Mouse (Mus musculus) heart, adult 2 months (tissue): Measurements from ENCODE around the gene Arhgap25. TPM values are rescaled to one million over a fixed set of nuclear protein-coding genes. Genes with fewer than 3 reads are reported as not detected.

Experiments used
- DNase-seq, 2 experiments: peaks; one replicate each; pipeline ENCODE4 v3.0.0; 2021
- H3K27ac ChIP-seq: fragments of 200-600 bp; 2 replicates; pipeline ENCODE4 v1.8.1; 2022
- H3K27me3 ChIP-seq: fragments of 200-500 bp; 2 replicates; pipeline ENCODE4 v1.6.1; 2012; ENCODE audit warnings: mild to moderate bottlenecking, low read length, inconsistent platforms, mixed read lengths; ENCODE audit not compliant: control insufficient read depth, insufficient read depth
- H3K36me3 ChIP-seq: fragments of 200-500 bp; 2 replicates; pipeline ENCODE4 v1.6.1; 2012; ENCODE audit warnings: low read length, inconsistent platforms; ENCODE audit not compliant: control insufficient read depth, insufficient read depth
- H3K4me1 ChIP-seq: fragments of 200-500 bp; 2 replicates; pipeline ENCODE4 v1.6.1; 2011; ENCODE audit warnings: low read length; ENCODE audit not compliant: control insufficient read depth, insufficient read depth
- H3K4me3 ChIP-seq: fragments of 200-600 bp; 2 replicates; pipeline ENCODE4 v1.8.1; 2022
- H3K79me2 ChIP-seq: fragments of 200-500 bp; replicated peaks from 2 replicates; pipeline ENCODE4 v1.6.1; 2012; ENCODE audit warnings: mild to moderate bottlenecking, inconsistent platforms, low read length, moderate library complexity, mixed read lengths; ENCODE audit not compliant: control insufficient read depth, insufficient read depth
- H3K9ac ChIP-seq: fragments of 200-500 bp; 2 replicates; pipeline ENCODE4 v1.6.1; 2012; ENCODE audit warnings: low read depth, mild to moderate bottlenecking, control low read depth, inconsistent platforms, low read length, mixed read lengths
- CTCF ChIP-seq: fragments of 200-600 bp; IDR thresholded peaks from 2 replicates; pipeline ENCODE4 v1.8.1; 2022; ENCODE audit warnings: antibody characterized with exemption, mild to moderate bottlenecking, moderate library complexity
- EP300 ChIP-seq: fragments of 200-500 bp; IDR thresholded peaks from 2 replicates; pipeline ENCODE4 v1.6.1; 2011; ENCODE audit warnings: low read depth, low read length, control low read depth; ENCODE audit not compliant: insufficient read depth
- POLR2A ChIP-seq: fragments of 200-500 bp; IDR thresholded peaks from 2 replicates; pipeline ENCODE4 v1.6.1; 2011; ENCODE audit warnings: mild to moderate bottlenecking, low read depth, low read length, control low read depth; ENCODE audit not compliant: insufficient read depth
- WGBS: fragments of 180-500 bp; shearing (Covaris S2); methylation state at CpG from one replicate; pipeline ENCODE4 v1.1.7; 2018; 5-methylcytosine and 5-hydroxymethylcytosine counted together
- intact Hi-C: fragments of 180-260 bp; cut with DNase I; formaldehyde crosslinking; loops from one replicate; pipeline ENCODE4 v1.15.1; 2025
- polyA plus RNA-seq: library from polyadenylated mRNA; depleted of rRNA; stranded (reverse); fragments of >200 nt; gene quantifications from 2 replicates; pipeline ENCODE4 v1.2.3, GENCODE M21; 2012
- total RNA-seq, 2 experiments: library from RNA; stranded (reverse); gene quantifications; 2 replicates each; pipeline ENCODE4 v1.2.3; 2021

Arhgap25 gene
- total and polyA plus RNA-seq, 3 experiments, result 1.8 to 3.8 (median 3.2) TPM

- Histone ChIP-seq H3K4me3 (no peak overlapping the region), H3K4me1 (no peaks in the 10 kb centered on the region), H3K36me3 (no peaks in the 10 kb centered on the region), H3K9ac (no peak overlapping the region), H3K27me3 (no peaks in the 10 kb centered on the region), H3K27ac (no peak overlapping the region), H3K79me2 (no peaks in the 10 kb centered on the region)
- intact Hi-C loops, result no loop called here
- 82% methylated on average over 4 of the region's 4 CpGs for WGBS
- TF ChIP-seq EP300, result no peak
- no peak for TF ChIP-seq POLR2A
- TF ChIP-seq CTCF, result no peak
- DNase-seq, result no peak
These were observed 18.7 kb downstream of the Arhgap25 start for GRCm38 (mm10) chr6:87514321-87514720.

GRCm38 (mm10) chr6:87513046-87513767, 19.9 kb downstream of the Arhgap25 start:
- Histone ChIP-seq H3K4me3 (no peak overlapping the region), H3K27ac (no peak overlapping the region), H3K79me2 (no peaks in the 10 kb centered on the region), H3K9ac (no peak overlapping the region), H3K36me3 (no peaks in the 10 kb centered on the region), H3K4me1 (no peaks in the 10 kb centered on the region), H3K27me3 (no peaks in the 10 kb centered on the region)
- DNase-seq, result peak; percentile 65 to 78
- WGBS, result 74% methylated on average over 12 of the region's 12 CpGs
- peak; percentile 93 for TF ChIP-seq CTCF
- TF ChIP-seq EP300, result peak; percentile 52; the same call in 1 of the 2 replicates
- no peak for TF ChIP-seq POLR2A
- intact Hi-C loops, result loop anchor here (1.0 to 2.0 kb wide), 2 partner anchors 16 to 47 kb away; no protein-coding TSS in a partner anchor

- no peaks in the 10 kb centered on the region for H3K79me2 ChIP-seq
- intact Hi-C loops, result no loop called here
- no peak overlapping the region for H3K27ac ChIP-seq
- H3K4me1 ChIP-seq, result no peaks in the 10 kb centered on the region
- H3K36me3 ChIP-seq, result no peaks in the 10 kb centered on the region
- WGBS, result 27% methylated on average over 4 of the region's 4 CpGs
- no peak overlapping the region for H3K9ac ChIP-seq
- no peak for TF ChIP-seq POLR2A
- TF ChIP-seq EP300, result no peak
- TF ChIP-seq CTCF, result no peak
- no peak overlapping the region for H3K4me3 ChIP-seq
- DNase-seq, result no peak
- no peaks in the 10 kb centered on the region for H3K27me3 ChIP-seq
These were observed 22.1 kb downstream of the Arhgap25 start for GRCm38 (mm10) chr6:87510999-87511398.

- no peak for DNase-seq
- intact Hi-C loops, result no loop called here
- Histone ChIP-seq H3K4me1 (no peaks in the 10 kb centered on the region), H3K27me3 (no peaks in the 10 kb centered on the region), H3K79me2 (no peaks in the 10 kb centered on the region), H3K27ac (no peak overlapping the region), H3K36me3 (no peaks in the 10 kb centered on the region), H3K9ac (no peak overlapping the region), H3K4me3 (no peak overlapping the region)
- WGBS, result 97% methylated on average over 2 of the region's 2 CpGs
- TF ChIP-seq EP300 (no peak), CTCF (no peak), POLR2A (no peak)
These were observed 23.3 kb downstream of the Arhgap25 start for GRCm38 (mm10) chr6:87509806-87510205.

GRCm38 (mm10) chr6:87504875-87505274, 28.2 kb downstream of the Arhgap25 start:
- intact Hi-C loops, result no loop called here
- Histone ChIP-seq H3K27me3 (no peaks in the 10 kb centered on the region), H3K79me2 (no peaks in the 10 kb centered on the region), H3K27ac (no peak overlapping the region), H3K36me3 (no peaks in the 10 kb centered on the region), H3K4me3 (no peak overlapping the region), H3K9ac (no peak overlapping the region), H3K4me1 (no peaks in the 10 kb centered on the region)
- 70% methylated on average over 7 of the region's 7 CpGs for WGBS
- DNase-seq, result no peak
- TF ChIP-seq EP300 (no peak), CTCF (no peak), POLR2A (no peak)

- Histone ChIP-seq H3K4me3 (no peak overlapping the region), H3K36me3 (no peaks in the 10 kb centered on the region), H3K27me3 (no peaks in the 10 kb centered on the region), H3K9ac (no peak overlapping the region), H3K4me1 (no peaks in the 10 kb centered on the region), H3K27ac (no peak overlapping the region), H3K79me2 (no peaks in the 10 kb centered on the region)
- TF ChIP-seq CTCF (no peak), EP300 (no peak), POLR2A (no peak)
- DNase-seq, result no peak
- 52% methylated on average over 5 of the region's 5 CpGs for whole genome bisulfite sequencing
- intact Hi-C loops, result no loop called here
These were observed 29.1 kb downstream of the Arhgap25 start for GRCm38 (mm10) chr6:87503976-87504375.
